Comparison of ENCODE assay signal across 31 mouse cellular contexts in genomic region chr2:156894496-156895265, GRCm38 (mm10). TPM values are rescaled to one million over a fixed set of nuclear protein-coding genes. Genes with fewer than 3 reads are reported as not detected.
DNase-seq lines count a peak whose midpoint lies in the region; ATAC-seq and TF ChIP-seq lines count a peak whose summit lies in the region.
"Had no signal": no experiment of that assay in that cellular context is flagged by ENCODE, and none has a peak within 500 bp of the region (broad histone marks: within the 10 kb centered on the region; RNA-seq: fewer than 3 reads in every experiment).

No protein-coding gene starts in this region.

- DNase-seq in kidney, adult 2 months = peak; percentile 55
- DNase-seq in kidney, postnatal 14 days = no peak
- no peak for DNase-seq in liver, embryonic 11.5 days (ENCODE audit: low spot score)
- peak; percentile 18 to 60 for DNase-seq in kidney, postnatal 36 days
- DNase-seq: adrenal gland, adult 8-10 months; B cell, adult 2 months; cerebellum, adult 11 months; cerebellum, adult 9-10 months; gastrocnemius, adult 2 months; gastrocnemius, postnatal 36 days; heart, adult 18-20 months; heart, postnatal 36 days; lung, adult 18-20 months; lung, postnatal 10 days; thymus, postnatal 4 days had no signal

- H3K4me3 ChIP-seq in kidney, adult 2 months (ENCODE audit: insufficient read depth, low read depth, low read length) = no peak overlapping the region
- no peak overlapping the region for H3K4me3 ChIP-seq in liver, embryonic 12.5 days
- no peak overlapping the region for H3K4me3 ChIP-seq in liver, embryonic 11.5 days (ENCODE audit: low read depth, low read length)
- H3K4me3 ChIP-seq in forebrain, embryonic 12.5 days (replicated peaks) = no peak overlapping the region
- H3K4me3 ChIP-seq: embryonic facial prominence, embryonic 13.5 days; forebrain, embryonic 10.5 days; gastrocnemius, adult 2 months; hindbrain, embryonic 12.5 days; myocyte; neural tube, embryonic 12.5 days had no signal

- H3K9me3 ChIP-seq in liver, embryonic 12.5 days (replicated peaks) = no peaks in the 10 kb centered on the region
- no peaks in the 10 kb centered on the region for H3K9me3 ChIP-seq in liver, embryonic 11.5 days (ENCODE audit: control insufficient read depth, low read length)
- no peaks in the 10 kb centered on the region for H3K9me3 ChIP-seq in forebrain, embryonic 12.5 days
- H3K9me3 ChIP-seq: embryonic facial prominence, embryonic 13.5 days; forebrain, embryonic 10.5 days; hindbrain, embryonic 12.5 days; neural tube, embryonic 12.5 days had no signal

- no peaks in the 10 kb centered on the region for H3K27me3 ChIP-seq in kidney, adult 2 months (replicated peaks; ENCODE audit: control insufficient read depth, insufficient read depth, low read length)
- no peaks in the 10 kb centered on the region for H3K27me3 ChIP-seq in liver, embryonic 12.5 days (replicated peaks)
- H3K27me3 ChIP-seq in liver, embryonic 11.5 days (replicated peaks; ENCODE audit: control insufficient read depth, insufficient read depth, low read length) = no peaks in the 10 kb centered on the region
- 0 out of 2 replicates have a peak, but pooled peaks cover 5% of the 10 kb centered on the region for H3K27me3 ChIP-seq in forebrain, embryonic 12.5 days
- H3K27me3 ChIP-seq: CH12.LX; embryonic facial prominence, embryonic 13.5 days; hindbrain, embryonic 12.5 days; neural tube, embryonic 12.5 days had no signal

- H3K4me1 ChIP-seq in kidney, adult 2 months (ENCODE audit: control insufficient read depth, insufficient read depth, low read length) = no peaks in the 10 kb centered on the region
- H3K4me1 ChIP-seq in liver, embryonic 12.5 days = peaks cover 47% of the 10 kb centered on the region
- H3K4me1 ChIP-seq in liver, embryonic 11.5 days (replicated peaks; ENCODE audit: control insufficient read depth, insufficient read depth, low read length) = peaks cover 29% of the 10 kb centered on the region
- H3K4me1 ChIP-seq in forebrain, embryonic 12.5 days = peaks cover 8% of the 10 kb centered on the region; the same call in 1 of the 2 replicates
- H3K4me1 ChIP-seq: embryonic facial prominence, embryonic 13.5 days had no signal

- WGBS in kidney, adult 2 months = 56% methylated on average over 15 of the region's 15 CpGs
- WGBS in liver, embryonic 12.5 days (ENCODE audit: insufficient replicate concordance) = 58% methylated on average over 15 of the region's 15 CpGs
- 66% methylated on average over 15 of the region's 15 CpGs for WGBS in liver, embryonic 11.5 days
- 90% methylated on average over 15 of the region's 15 CpGs for WGBS in forebrain, embryonic 12.5 days

- no peak overlapping the region for H3K27ac ChIP-seq in kidney, adult 2 months (ENCODE audit: insufficient read depth, low read depth, low read length)
- no peak overlapping the region for H3K27ac ChIP-seq in liver, embryonic 12.5 days
- H3K27ac ChIP-seq in liver, embryonic 11.5 days (ENCODE audit: low read depth, low read length) = no peak overlapping the region
- H3K27ac ChIP-seq in forebrain, embryonic 12.5 days = no peak overlapping the region
- H3K27ac ChIP-seq: embryonic facial prominence, embryonic 13.5 days; forebrain, embryonic 10.5 days; gastrocnemius, adult 2 months; hindbrain, embryonic 12.5 days; hindbrain, postnatal 0 days; kidney, postnatal 0 days; neural tube, embryonic 12.5 days had no signal

- no peak overlapping the region for H3K4me2 ChIP-seq in liver, embryonic 12.5 days
- H3K4me2 ChIP-seq in liver, embryonic 11.5 days = no peak overlapping the region
- H3K4me2 ChIP-seq in forebrain, embryonic 12.5 days = no peak overlapping the region
- H3K4me2 ChIP-seq: embryonic facial prominence, embryonic 13.5 days; heart, embryonic 11.5 days; hindbrain, embryonic 12.5 days; midbrain, embryonic 11.5 days; neural tube, embryonic 12.5 days had no signal

- H3K9ac ChIP-seq in liver, embryonic 12.5 days = no peak overlapping the region
- H3K9ac ChIP-seq in liver, embryonic 11.5 days (ENCODE audit: low read depth, low read length) = no peak overlapping the region
- no peak overlapping the region for H3K9ac ChIP-seq in forebrain, embryonic 12.5 days
- H3K9ac ChIP-seq: embryonic facial prominence, embryonic 13.5 days; hindbrain, embryonic 12.5 days; neural tube, embryonic 12.5 days had no signal

- no peak for TF ChIP-seq POLR2A in kidney, adult 2 months (IDR thresholded peaks at IDR 0.05; ENCODE audit: low read depth, low read length)

- TF ChIP-seq CTCF in kidney, adult 2 months (conservative IDR thresholded peaks at IDR 0.05; ENCODE audit: insufficient read depth, insufficient read length, low read depth, low read length) = no peak

- ATAC-seq in liver, embryonic 12.5 days = 0 out of 2 replicates have a peak, but pooled peaks have one; percentile 46
- ATAC-seq in liver, embryonic 11.5 days (replicated peaks; ENCODE audit: low FRiP score) = no peak
- 0 out of 2 replicates have a peak, but pooled peaks have one; percentile 47 for ATAC-seq in megakaryocyte-erythroid progenitor cell, adult 5-6 weeks (replicated peaks; ENCODE audit: low FRiP score, low TSS enrichment, poor library complexity, severe bottlenecking)
- no peak for ATAC-seq in forebrain, embryonic 12.5 days (ENCODE audit: low FRiP score)
- ATAC-seq: forebrain, embryonic 16.5 days; hindbrain, postnatal 0 days had no signal

- no peaks in the 10 kb centered on the region for H3K36me3 ChIP-seq in kidney, adult 2 months (ENCODE audit: control insufficient read depth, insufficient read depth, low read length)
- no peaks in the 10 kb centered on the region for H3K36me3 ChIP-seq in liver, embryonic 12.5 days
- no peaks in the 10 kb centered on the region for H3K36me3 ChIP-seq in liver, embryonic 11.5 days (ENCODE audit: control insufficient read depth, insufficient read depth, low read length)
- H3K36me3 ChIP-seq in forebrain, embryonic 12.5 days (replicated peaks) = no peaks in the 10 kb centered on the region
- H3K36me3 ChIP-seq: embryonic facial prominence, embryonic 13.5 days; forebrain, embryonic 10.5 days; hindbrain, embryonic 12.5 days; neural tube, embryonic 12.5 days had no signal

RNA-seq across cellular contexts. Expression of gene Sla2, which starts 7.7 kb away (rescaled TPM):
- polyA plus RNA-seq in kidney, adult 2 months (2012; rRNA removed) = 0.10 and 0.67 TPM in 2 replicates
- polyA plus RNA-seq in liver, embryonic 12.5 days (2016; fragmentation: Nextera tagmentation; extraction: Ambion mirVana) = 6.2 and 7.1 TPM in 2 replicates
- 11.6 and 11.9 TPM in 2 replicates for polyA plus RNA-seq in liver, embryonic 11.5 days (2014; fragmentation: Nextera tagmentation; extraction: Ambion mirVana)
- total RNA-seq in megakaryocyte-erythroid progenitor cell, adult 5-6 weeks (2014; fragmentation: Nextera tagmentation) = 0.35 and 0.74 TPM in 2 replicates
- 1.7 and 1.8 TPM in 2 replicates for total RNA-seq in megakaryocyte-erythroid progenitor cell, adult 5-6 weeks (2017)
- polyA plus RNA-seq in forebrain, embryonic 12.5 days (2016; fragmentation: Nextera tagmentation; extraction: Ambion mirVana) = 0.17 and 0.23 TPM in 2 replicates
- total RNA-seq: gastrocnemius, adult 2 months; heart, postnatal 36 days; hindbrain, postnatal 0 days; midbrain, postnatal 0 days had no signal
- polyA plus RNA-seq: midbrain, postnatal 0 days had no signal

RNA-seq across cellular contexts. Expression of gene Rab5if, which starts 31.8 kb away (rescaled TPM):
- 127 and 129 TPM in 2 replicates for polyA plus RNA-seq in kidney, adult 2 months (2012; rRNA removed)
- polyA plus RNA-seq in liver, embryonic 12.5 days (2016; fragmentation: Nextera tagmentation; extraction: Ambion mirVana) = 250 and 266 TPM in 2 replicates
- 247 and 278 TPM in 2 replicates for polyA plus RNA-seq in liver, embryonic 11.5 days (2014; fragmentation: Nextera tagmentation; extraction: Ambion mirVana)
- total RNA-seq in megakaryocyte-erythroid progenitor cell, adult 5-6 weeks (2014; fragmentation: Nextera tagmentation) = 197 and 208 TPM in 2 replicates
- 130 and 141 TPM in 2 replicates for total RNA-seq in megakaryocyte-erythroid progenitor cell, adult 5-6 weeks (2017)
- polyA plus RNA-seq in forebrain, embryonic 12.5 days (2016; fragmentation: Nextera tagmentation; extraction: Ambion mirVana) = 170 and 173 TPM in 2 replicates

RNA-seq across cellular contexts. Expression of gene 4930518I15Rik, which starts 36.9 kb away (rescaled TPM):
- polyA plus RNA-seq in kidney, adult 2 months (2012; rRNA removed) = 1.1 and 1.2 TPM in 2 replicates
- 2.5 and 2.7 TPM in 2 replicates for polyA plus RNA-seq in liver, embryonic 12.5 days (2016; fragmentation: Nextera tagmentation; extraction: Ambion mirVana)
- polyA plus RNA-seq in liver, embryonic 11.5 days (2014; fragmentation: Nextera tagmentation; extraction: Ambion mirVana) = 3.6 and 5.1 TPM in 2 replicates
- 3.6 and 5.9 TPM in 2 replicates for total RNA-seq in megakaryocyte-erythroid progenitor cell, adult 5-6 weeks (2014; fragmentation: Nextera tagmentation)
- 0.84 TPM in 1 of 2 replicates, not detected in the other for total RNA-seq in megakaryocyte-erythroid progenitor cell, adult 5-6 weeks (2017)
- polyA plus RNA-seq in forebrain, embryonic 12.5 days (2016; fragmentation: Nextera tagmentation; extraction: Ambion mirVana) = 8.6 and 11.8 TPM in 2 replicates
- total RNA-seq: common myeloid progenitor, adult 5-6 weeks had no signal

RNA-seq across cellular contexts. Expression of gene Tgif2, which starts 54.9 kb away (rescaled TPM):
- polyA plus RNA-seq in kidney, adult 2 months (2012; rRNA removed) = 3.8 and 4.6 TPM in 2 replicates
- 15.4 and 16.2 TPM in 2 replicates for polyA plus RNA-seq in liver, embryonic 12.5 days (2016; fragmentation: Nextera tagmentation; extraction: Ambion mirVana)
- 33.3 and 40.0 TPM in 2 replicates for polyA plus RNA-seq in liver, embryonic 11.5 days (2014; fragmentation: Nextera tagmentation; extraction: Ambion mirVana)
- 17.1 and 27.3 TPM in 2 replicates for total RNA-seq in megakaryocyte-erythroid progenitor cell, adult 5-6 weeks (2014; fragmentation: Nextera tagmentation)
- total RNA-seq in megakaryocyte-erythroid progenitor cell, adult 5-6 weeks (2017) = 16.3 and 17.5 TPM in 2 replicates
- polyA plus RNA-seq in forebrain, embryonic 12.5 days (2016; fragmentation: Nextera tagmentation; extraction: Ambion mirVana) = 88.3 and 89.3 TPM in 2 replicates

Comparison
In these comparisons a context has a peak if more than half of its experiments do, and no peak if none do; other contexts are left out.
1. DNase-seq: peak in kidney, adult 2 months (single experiment) and kidney, postnatal 36 days (2 of 2); none in kidney, postnatal 14 days (single experiment) and liver, embryonic 11.5 days (single experiment).
2. ATAC-seq: peak in liver, embryonic 12.5 days (single experiment) and megakaryocyte-erythroid progenitor cell, adult 5-6 weeks (single experiment); none in liver, embryonic 11.5 days (single experiment) and forebrain, embryonic 12.5 days (single experiment).